Mouse (Mus musculus) myocyte (in vitro differentiated cells): ENCODE data around the gene Auh.

ENCODE experiments used
- MAX ChIP-seq: IDR thresholded peaks from one replicate; pipeline ENCODE4 v1.6.1; 2011; ENCODE audit warnings: low read depth, mild to moderate bottlenecking, control low read depth
- MYOD1 ChIP-seq, 3 experiments: IDR thresholded peaks; one replicate each; pipeline ENCODE4 v1.6.1; 2011; ENCODE audit warnings: control low read depth in 2 of 3, low read depth in 2 of 3, mild to moderate bottlenecking in 2 of 3, moderate library complexity in 1 of 3; ENCODE audit not compliant: insufficient read length in 2 of 3, control insufficient read depth in 1 of 3
- MYOG ChIP-seq, 3 experiments: IDR thresholded peaks; one replicate each; pipeline ENCODE4 v1.6.1; 2011; ENCODE audit warnings: control low read depth in 2 of 3, low read depth in 2 of 3, mild to moderate bottlenecking in 2 of 3; ENCODE audit not compliant: insufficient read length in 2 of 3, control insufficient read depth in 1 of 3, insufficient read depth in 1 of 3
- POLR2A ChIP-seq: IDR thresholded peaks from one replicate; pipeline ENCODE4 v1.6.1; 2011; ENCODE audit warnings: low read depth, mild to moderate bottlenecking, control low read depth, moderate library complexity; ENCODE audit not compliant: insufficient read length

- no peak for TF ChIP-seq POLR2A
- no peak for TF ChIP-seq MYOD1 (IDR thresholded peaks at IDR 0.05; ENCODE audit: control insufficient read depth in 1 of 3, insufficient read length in 2 of 3, low read depth in 2 of 3)
- no peak for TF ChIP-seq MAX
- no peak for TF ChIP-seq MYOG (IDR thresholded peaks at IDR 0.05; ENCODE audit: control insufficient read depth in 1 of 3, insufficient read depth in 1 of 3, insufficient read length in 2 of 3, low read depth in 2 of 3)
Observed at GRCm38 (mm10) chr13:52832481-52833170, 96.9 kb downstream of the Auh start.
